15 mouse cellular contexts compared by ENCODE assay signal in the genomic region with DNA sequence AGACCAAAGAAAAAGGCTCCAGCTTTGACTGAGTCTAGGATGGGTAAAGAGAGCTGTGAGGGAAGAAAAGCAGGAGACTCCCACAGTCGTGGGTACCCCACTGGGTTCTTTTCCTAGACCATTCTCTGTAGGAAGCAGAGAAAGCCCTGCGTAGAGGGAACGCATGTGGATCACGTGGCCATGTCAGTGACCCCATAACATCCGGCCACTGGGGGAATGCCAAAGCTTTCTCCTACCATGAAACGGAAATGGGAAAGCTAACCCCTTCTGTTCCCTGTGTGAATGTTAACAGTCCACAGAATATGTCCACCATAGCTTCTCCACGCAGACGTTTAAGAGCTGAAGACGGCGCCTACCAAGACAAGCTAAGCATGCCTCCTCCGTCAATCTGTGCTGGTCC.
"Had no signal": no experiment of that assay in that cellular context is flagged by ENCODE, and none has a peak within 500 bp of the region (broad histone marks: within the 10 kb centered on the region; RNA-seq: fewer than 3 reads in every experiment).

No protein-coding gene starts in this region.

- H3K4me3 ChIP-seq: layer of hippocampus, adult 2 months; limb, embryonic 13.5 days; liver, embryonic 12.5 days; megakaryocyte, embryonic 14.5 days; midbrain, embryonic 15.5 days had no signal

- H3K4me1 ChIP-seq: limb, embryonic 13.5 days; liver, embryonic 12.5 days; megakaryocyte, embryonic 14.5 days; midbrain, embryonic 15.5 days had no signal

- H3K9ac ChIP-seq: limb, embryonic 13.5 days; liver, embryonic 12.5 days; lung, embryonic 14.5 days; midbrain, embryonic 15.5 days had no signal

- H3K27me3 ChIP-seq: limb, embryonic 13.5 days; liver, embryonic 12.5 days; megakaryocyte, embryonic 14.5 days; midbrain, embryonic 15.5 days had no signal

- H3K4me2 ChIP-seq: limb, embryonic 13.5 days; liver, embryonic 12.5 days; lung, embryonic 14.5 days; midbrain, embryonic 11.5 days; midbrain, embryonic 15.5 days had no signal

- DNase-seq: left cerebral cortex, postnatal 4 days; lung, embryonic 14.5 days; lung, postnatal 10 days; right cerebral cortex, postnatal 25 days; thymus, postnatal 36 days had no signal

- ATAC-seq: hindbrain, embryonic 16.5 days; inflammation-experienced regulatory T-cells, adult 6 months; intestine, postnatal 0 days; liver, embryonic 12.5 days; midbrain, embryonic 15.5 days had no signal

- H3K27ac ChIP-seq: layer of hippocampus, adult 2 months; limb, embryonic 13.5 days; liver, embryonic 12.5 days; macrophage; midbrain, embryonic 15.5 days had no signal
